Mouse (Mus musculus) T-cell, adult 66 days (primary cell): Measurements from ENCODE around the gene Slc12a7. TPM values are rescaled to one million over a fixed set of nuclear protein-coding genes. Genes with fewer than 3 reads are reported as not detected.

Experiments
- total RNA-seq, 2 experiments: library from RNA; stranded (reverse); gene quantifications; 3 replicates in 1 of 2; 4 replicates in 1 of 2; pipeline ENCODE4 v1.2.4; 2023

The Slc12a7 gene
- 100 to 1,000 TPM; 405 TPM for total RNA-seq

DNA sequence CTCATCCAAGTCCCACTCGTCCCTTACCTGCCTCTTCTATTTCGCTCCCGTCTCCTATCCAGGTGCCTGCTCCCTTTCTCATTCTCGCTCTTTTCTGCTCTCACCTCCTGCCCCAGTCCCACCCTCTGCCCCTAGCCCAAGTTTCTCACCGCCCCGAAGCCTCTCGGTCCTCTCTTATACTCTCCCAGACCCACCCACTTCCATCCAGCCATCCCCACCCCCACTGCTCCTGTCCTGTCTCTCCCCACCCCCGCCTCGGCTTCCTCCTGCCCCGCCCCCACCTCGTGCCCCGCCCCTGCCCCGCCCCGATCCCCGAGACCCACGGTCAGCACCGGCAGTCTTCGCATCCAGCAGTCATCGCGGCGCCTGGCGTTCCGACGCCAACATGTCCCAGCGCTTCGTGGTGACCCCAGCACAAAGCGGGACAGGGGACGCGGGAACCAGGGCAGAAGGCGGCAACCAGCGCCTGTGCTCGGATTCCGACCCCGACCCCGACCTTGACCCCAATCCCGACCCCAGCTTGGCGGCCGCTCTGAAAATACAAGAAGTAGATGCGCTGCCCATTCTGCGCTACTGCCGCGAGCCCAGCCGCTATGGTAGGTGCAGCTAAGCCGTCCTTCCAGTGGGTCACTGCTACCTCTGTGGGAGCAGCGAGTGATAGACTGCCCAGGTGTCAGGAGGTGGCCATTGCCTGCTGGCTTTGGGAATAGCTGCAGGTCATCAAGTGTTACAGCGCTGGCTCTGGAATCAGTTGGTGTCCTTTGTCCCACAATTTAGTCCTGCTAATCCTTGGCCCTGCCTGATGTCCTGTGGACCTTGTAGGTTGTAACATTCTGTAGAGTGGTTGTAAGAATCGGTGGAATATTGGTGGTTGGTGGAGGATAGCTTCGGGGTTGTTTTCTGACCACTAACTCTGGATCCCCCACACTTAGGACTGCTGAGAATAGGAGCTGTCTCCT is at the start of gene Slc12a7:
Slc12a7 (plus strand) TSS at position 353 of the 959 bp plus-strand sequence.

DNA sequence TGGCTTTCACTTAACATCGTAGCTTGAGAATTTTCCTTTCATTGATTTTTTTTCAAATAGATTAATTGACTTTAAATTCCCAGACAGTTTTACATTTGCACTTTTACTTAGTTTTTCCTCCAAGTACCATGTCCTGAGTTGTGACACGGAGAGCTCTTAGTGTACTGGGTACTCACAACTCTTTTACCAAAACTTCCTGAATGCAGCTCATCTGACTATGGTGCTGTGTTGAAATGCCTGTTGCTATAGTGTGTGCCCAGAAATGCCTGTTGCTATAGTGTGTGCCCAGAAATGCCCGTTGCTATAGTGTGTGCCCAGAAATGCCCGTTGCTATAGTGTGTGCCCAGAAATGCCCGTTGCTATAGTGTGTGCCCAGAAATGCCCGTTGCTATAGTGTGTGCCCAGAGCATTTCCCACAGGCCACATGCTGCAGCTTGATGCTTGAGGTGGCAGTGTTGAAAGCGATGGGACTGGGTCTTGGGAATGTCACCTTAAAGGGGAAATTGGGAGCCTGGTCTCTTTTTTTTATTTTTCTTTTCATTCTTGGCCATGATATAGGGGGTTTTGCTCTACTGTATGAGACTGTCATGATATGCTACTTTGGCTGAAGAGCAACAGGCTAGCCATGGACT is 28.1 kb upstream of the Slc12a7 start, which contains the start of gene Slc6a19:
Slc6a19 (minus strand) TSS at position 172 of the 632 bp plus-strand sequence.

DNA sequence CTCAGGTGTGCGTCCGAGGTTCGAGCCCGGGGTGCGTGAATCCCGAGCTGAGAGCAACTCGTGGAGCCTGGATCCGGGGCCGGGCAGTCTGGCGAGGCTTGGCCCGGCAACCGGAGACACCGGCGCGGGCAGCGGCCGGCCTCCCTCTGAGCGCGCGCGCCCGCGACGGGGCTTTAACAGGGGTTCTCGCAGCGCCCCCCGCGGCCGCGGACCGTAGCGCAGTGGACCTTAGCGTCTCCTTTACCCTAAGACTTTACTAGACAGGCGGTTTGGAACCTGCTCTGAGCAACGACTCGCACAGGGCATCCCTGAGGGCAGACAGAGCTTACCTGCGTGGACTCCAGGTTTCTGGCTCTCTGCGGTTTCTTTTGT is 114.6 kb downstream of the Slc12a7 start, which contains the start of gene Nkd2:
Nkd2 (minus strand) TSS at position 167 of the 372 bp plus-strand sequence.

Other genes starting within 250 kb of the Slc12a7 start
- gene Slc6a3, start 196.3 kb upstream of the Slc12a7 start, total RNA-seq, result not detected
- 100 to 1,000 TPM; 126 to 129 TPM for gene Clptm1l, start 129.1 kb upstream of the Slc12a7 start, total RNA-seq
- gene Tert, start 106.2 kb upstream of the Slc12a7 start, total RNA-seq, result 1 to 10 TPM; 6.5 to 7.0 TPM
- gene Slc6a18, start 55.1 kb upstream of the Slc12a7 start, total RNA-seq, result 1 to 10 TPM; 1.4 to 2.9 TPM
- 10 to 100 TPM; 66.0 to 76.3 TPM for gene Slc6a19, start 28.2 kb upstream of the Slc12a7 start, total RNA-seq
- not detected for gene Nkd2, start 114.5 kb downstream of the Slc12a7 start, total RNA-seq
- gene Trip13, start 204.7 kb downstream of the Slc12a7 start, total RNA-seq, result 1 to 10 TPM; 1.0 to 1.1 TPM
- gene Brd9, start 204.7 kb downstream of the Slc12a7 start, total RNA-seq, result 10 to 100 TPM; 91.2 to 98.5 TPM
- gene Zdhhc11, start 230.8 kb downstream of the Slc12a7 start, total RNA-seq, result under 1 TPM in 1 of 2 experiments, not detected in 1; 0.44 TPM